Mouse (Mus musculus) embryonic fibroblast, embryonic 13.5 days (primary cell): ENCODE measurements around the gene Mier3.

Source experiments
- CTCF ChIP-seq: IDR thresholded peaks from 2 replicates; pipeline ENCODE4 v1.5.1; 2011; ENCODE audit warnings: mild to moderate bottlenecking, control low read depth, low read length, moderate library complexity, borderline replicate concordance; ENCODE audit not compliant: insufficient read depth
- POLR2A ChIP-seq: IDR thresholded peaks from 2 replicates; pipeline ENCODE4 v1.6.1; 2011; ENCODE audit warnings: low read depth, mild to moderate bottlenecking, control low read depth, low read length, moderate library complexity

GRCm38 (mm10) chr13:111741991-111742615 is 61.3 kb downstream of the Mier3 start:
- no peak for TF ChIP-seq POLR2A
- no peak for TF ChIP-seq CTCF
